Mouse (Mus musculus) lung, postnatal 0 days (tissue): ENCODE results near the gene Lingo3. TPM values are rescaled to one million over a fixed set of nuclear protein-coding genes. Genes with fewer than 3 reads are reported as not detected.

Experiments
- ATAC-seq: fragments of 200-750 bp; cut with Nextera tagmentation; 2 replicates; pipeline ENCODE4 v1.8.0; 2017; ENCODE audit warnings: moderate library complexity
- DNase-seq: peaks from one replicate; pipeline ENCODE4 v3.0.0-alpha.2; 2016; ENCODE audit warnings: low spot score
- H3K27ac ChIP-seq: fragments of 300-500 bp; sonication (generic); 2 replicates; pipeline ENCODE4 v1.5.1; 2014; ENCODE audit warnings: antibody characterized with exemption, mild to moderate bottlenecking, low read length, mixed read lengths
- H3K27me3 ChIP-seq: fragments of 300-500 bp; sonication (generic); replicated peaks from 2 replicates; pipeline ENCODE4 v1.6.1; 2014; ENCODE audit warnings: low read length, mixed read lengths; ENCODE audit not compliant: insufficient read depth
- H3K36me3 ChIP-seq: fragments of 300-500 bp; sonication (generic); 2 replicates; pipeline ENCODE4 v1.6.1; 2014; ENCODE audit warnings: low read length, mixed read lengths; ENCODE audit not compliant: insufficient read depth
- H3K4me1 ChIP-seq: fragments of 300-500 bp; sonication (generic); 2 replicates; pipeline ENCODE4 v1.6.1; 2014; ENCODE audit warnings: antibody characterized with exemption, low read depth, low read length, mixed read lengths; ENCODE audit not compliant: insufficient read depth
- H3K4me2 ChIP-seq: fragments of 300-500 bp; sonication (generic); replicated peaks from 2 replicates; pipeline ENCODE4 v1.6.1; 2014; ENCODE audit warnings: low read depth, mild to moderate bottlenecking, low read length, moderate library complexity, mixed read lengths
- H3K4me3 ChIP-seq: fragments of 300-500 bp; sonication (generic); 2 replicates; pipeline ENCODE4 v1.5.1; 2014; ENCODE audit warnings: low read depth, low read length
- H3K9ac ChIP-seq: fragments of 300-500 bp; sonication (generic); replicated peaks from 2 replicates; pipeline ENCODE4 v1.6.1; 2014; ENCODE audit warnings: low read depth, mild to moderate bottlenecking
- H3K9me3 ChIP-seq: fragments of 300-500 bp; sonication (generic); 2 replicates; pipeline ENCODE4 v1.6.1; 2016; ENCODE audit warnings: low read length, mixed read lengths
- CTCF ChIP-seq: IDR thresholded peaks from 2 replicates; pipeline ENCODE4 v1.5.1; 2016; ENCODE audit warnings: antibody characterized with exemption, mild to moderate bottlenecking
- EP300 ChIP-seq: IDR thresholded peaks from 2 replicates; pipeline ENCODE4 v1.6.1; 2016; ENCODE audit warnings: antibody characterized with exemption, mild to moderate bottlenecking, control low read depth
- WGBS: fragments of 180-500 bp; shearing (Covaris S2); extraction: QIAGEN DNeasy Blood & Tissue Kit; methylation state at CpG from one replicate; pipeline ENCODE4 v1.1.7; 2014; 5-methylcytosine and 5-hydroxymethylcytosine counted together
- polyA plus RNA-seq: library from polyadenylated mRNA; unstranded; fragments of >200 nt; fragmentation: Nextera tagmentation; extraction: Ambion mirVana; gene quantifications from 2 replicates; pipeline ENCODE4 v1.2.1, GENCODE M21; 2015

The Lingo3 gene
- polyA plus RNA-seq, 1 experiment from 2014 or later, result not detected

GRCm38 (mm10) chr10:80806341-80807056 is 37.3 kb downstream of the Lingo3 start:
- DNase-seq (no peak), ATAC-seq (no peak)
- H3K4me2 ChIP-seq, result peak overlapping the region; percentile 91
- 0 out of 2 replicates have a peak, but pooled peaks cover 3% of the 10 kb centered on the region for H3K36me3 ChIP-seq
- H3K9me3 ChIP-seq, result no peaks in the 10 kb centered on the region
- H3K27ac ChIP-seq, result no peak overlapping the region
- 49% methylated on average over 34 of the region's 34 CpGs for whole genome bisulfite sequencing
- peak overlapping the region; percentile 39 for H3K4me3 ChIP-seq
- TF ChIP-seq CTCF (no peak), EP300 (no peak)
- H3K9ac ChIP-seq, result no peak overlapping the region; the same call in 1 of the 2 replicates
- H3K27me3 ChIP-seq, result peaks cover 19% of the 10 kb centered on the region; the same call in 1 of the 2 replicates
- H3K4me1 ChIP-seq, result peaks cover 14% of the 10 kb centered on the region

- peak; percentile 62 for DNase-seq
- H3K4me1 ChIP-seq, result peaks cover 14% of the 10 kb centered on the region
- H3K27ac ChIP-seq, result no peak overlapping the region
- no peak overlapping the region for H3K4me2 ChIP-seq
- peak; percentile 44; the same call in 1 of the 2 replicates for ATAC-seq
- H3K27me3 ChIP-seq, result peaks cover 19% of the 10 kb centered on the region; the same call in 1 of the 2 replicates
- H3K9ac ChIP-seq, result no peak overlapping the region
- 20% methylated on average over 3 of the region's 3 CpGs for WGBS
- TF ChIP-seq CTCF (peak; percentile 81), EP300 (no peak)
- H3K36me3 ChIP-seq, result 0 out of 2 replicates have a peak, but pooled peaks cover 3% of the 10 kb centered on the region
- no peak overlapping the region for H3K4me3 ChIP-seq
- no peaks in the 10 kb centered on the region for H3K9me3 ChIP-seq
Measured at GRCm38 (mm10) chr10:80805925-80806324, 37.9 kb downstream of the Lingo3 start.

DNA sequence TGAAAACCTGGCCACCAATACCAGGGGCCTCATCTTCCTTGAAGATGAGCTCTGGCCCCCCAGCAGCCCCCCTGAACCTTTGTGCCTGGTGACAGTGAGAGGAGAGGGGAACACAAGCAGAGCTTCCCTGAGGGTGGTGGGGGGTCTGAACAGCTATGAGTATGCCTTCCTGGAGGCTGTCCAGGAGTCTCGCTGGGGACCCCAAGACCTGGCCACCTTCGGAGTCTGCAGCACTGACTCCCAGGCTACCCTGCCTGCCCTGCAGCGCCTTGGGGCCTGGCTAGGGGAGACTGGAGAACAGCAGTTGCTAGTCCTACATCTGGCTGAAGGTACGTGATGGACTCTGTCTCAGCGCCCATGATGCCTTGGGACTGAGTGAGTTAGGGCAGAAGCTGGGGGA is 38.5 kb downstream of the Lingo3 start:
- peaks cover 14% of the 10 kb centered on the region for H3K4me1 ChIP-seq
- peaks cover 19% of the 10 kb centered on the region; the same call in 1 of the 2 replicates for H3K27me3 ChIP-seq
- no peak for ATAC-seq
- no peaks in the 10 kb centered on the region for H3K9me3 ChIP-seq
- DNase-seq, result no peak
- TF ChIP-seq CTCF (no peak), EP300 (no peak)
- no peak overlapping the region for H3K27ac ChIP-seq
- H3K4me3 ChIP-seq, result no peak overlapping the region
- 82% methylated on average over 5 of the region's 5 CpGs for WGBS
- H3K4me2 ChIP-seq, result no peak overlapping the region
- 0 out of 2 replicates have a peak, but pooled peaks cover 3% of the 10 kb centered on the region for H3K36me3 ChIP-seq
- H3K9ac ChIP-seq, result no peak overlapping the region

- DNase-seq (no peak), ATAC-seq (no peak)
- H3K27me3 ChIP-seq, result peaks cover 17% of the 10 kb centered on the region; the same call in 1 of the 2 replicates
- no peak within 1 kb of the TSS for H3K4me2 ChIP-seq
- 66% methylated on average over 6 of the region's 6 CpGs for WGBS
- H3K27ac ChIP-seq, result no peak within 1 kb of the TSS
- H3K4me3 ChIP-seq, result no peak within 1 kb of the TSS
- no peak for TF ChIP-seq EP300
- TF ChIP-seq CTCF, result no peak
- H3K4me1 ChIP-seq, result peaks cover 14% of the 10 kb centered on the region
- 0 out of 2 replicates have a peak, but pooled peaks cover 3% of the 10 kb centered on the region for H3K36me3 ChIP-seq
- H3K9ac ChIP-seq, result no peak within 1 kb of the TSS
- H3K9me3 ChIP-seq, result no peaks in the 10 kb centered on the region
Measured at GRCm38 (mm10) chr10:80804916-80805315, 38.9 kb downstream of the Lingo3 start, which contains the start of gene Amh. Gene Amh, plus strand, starts transcription at chr10:80805243.

GRCm38 (mm10) chr10:80804340-80804739 is 39.5 kb downstream of the Lingo3 start:
- no peak overlapping the region for H3K4me2 ChIP-seq
- 100% methylated on average over 2 of the region's 2 CpGs for WGBS
- DNase-seq (no peak), ATAC-seq (no peak)
- H3K4me1 ChIP-seq, result peaks cover 18% of the 10 kb centered on the region
- H3K36me3 ChIP-seq, result 0 out of 2 replicates have a peak, but pooled peaks cover 3% of the 10 kb centered on the region
- peaks cover 13% of the 10 kb centered on the region; the same call in 1 of the 2 replicates for H3K27me3 ChIP-seq
- TF ChIP-seq EP300 (no peak), CTCF (no peak)
- no peaks in the 10 kb centered on the region for H3K9me3 ChIP-seq
- H3K4me3 ChIP-seq, result no peak overlapping the region
- no peak overlapping the region for H3K27ac ChIP-seq
- no peak overlapping the region for H3K9ac ChIP-seq

DNA sequence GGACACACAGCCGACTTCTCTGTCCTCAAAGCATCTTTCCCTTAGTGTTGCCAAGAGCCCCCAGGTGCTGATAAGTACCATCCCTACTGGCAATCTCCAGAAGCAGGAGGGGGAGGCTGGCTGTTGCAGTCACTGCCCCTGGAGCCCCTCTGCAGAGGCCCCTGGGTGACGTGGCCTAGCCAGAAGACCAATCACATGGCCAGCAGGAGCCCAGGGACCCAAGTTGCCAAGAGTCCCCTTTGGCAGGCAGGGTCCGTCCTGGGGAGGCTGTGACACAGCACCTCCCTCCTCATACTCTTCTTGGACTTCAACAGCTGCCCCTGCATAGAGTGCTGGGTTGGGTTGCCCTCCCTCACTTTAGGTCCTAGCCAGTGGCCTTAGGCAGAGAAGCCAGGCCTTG is 40.8 kb downstream of the Lingo3 start:
- H3K9me3 ChIP-seq, result no peaks in the 10 kb centered on the region
- H3K9ac ChIP-seq, result no peak overlapping the region
- ATAC-seq, result no peak
- 79% methylated on average over 2 of the region's 3 CpGs for WGBS
- H3K27ac ChIP-seq, result no peak overlapping the region
- TF ChIP-seq CTCF, result no peak
- TF ChIP-seq EP300, result no peak
- H3K4me3 ChIP-seq, result no peak overlapping the region
- H3K4me1 ChIP-seq, result peaks cover 13% of the 10 kb centered on the region
- no peak overlapping the region for H3K4me2 ChIP-seq
- H3K27me3 ChIP-seq, result 0 out of 2 replicates have a peak, but pooled peaks cover under 1% of the 10 kb centered on the region
- DNase-seq, result no peak
- 0 out of 2 replicates have a peak, but pooled peaks cover 3% of the 10 kb centered on the region for H3K36me3 ChIP-seq
